Mouse (Mus musculus): ENCODE results near the gene Hrh2.

Hrh2 gene

GRCm38 (mm10) chr13:54192021-54192481 lies at the start of gene Hrh2:
Gene Hrh2, plus strand, starts transcription at chr13:54192129.
- peak; percentile 35 to 39 for DNase-seq

GRCm38 (mm10) chr13:54143788-54144187 lies 48.1 kb upstream of the Hrh2 start:
- no peak for DNase-seq

- DNase-seq = no peak
Measured at GRCm38 (mm10) chr13:54144624-54145023, 47.3 kb upstream of the Hrh2 start.

- peak; percentile 13 to 18 for DNase-seq
Measured at GRCm38 (mm10) chr13:54147328-54147727, 44.6 kb upstream of the Hrh2 start.

DNA sequence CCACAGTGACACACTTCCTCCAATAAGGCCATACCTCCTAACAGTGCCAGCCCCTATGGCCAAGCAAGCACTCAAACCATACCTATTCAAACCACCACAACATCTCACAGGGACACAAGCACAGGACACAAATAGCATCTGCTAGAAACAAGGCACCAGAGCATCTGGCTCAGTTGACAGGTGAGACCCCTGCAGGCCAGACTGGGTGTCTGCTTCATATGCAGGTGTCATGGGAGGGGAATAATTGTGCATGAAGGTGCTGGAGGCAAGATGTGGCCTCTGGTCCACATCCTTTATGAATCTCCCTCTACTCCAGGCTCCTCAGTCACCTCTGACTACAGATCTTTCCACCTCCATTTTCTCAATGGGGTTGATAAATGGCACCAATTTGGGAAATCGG lies 39.5 kb upstream of the Hrh2 start:
- no peak for DNase-seq

GRCm38 (mm10) chr13:54152911-54153310 lies 39.0 kb upstream of the Hrh2 start:
- DNase-seq = no peak

DNA sequence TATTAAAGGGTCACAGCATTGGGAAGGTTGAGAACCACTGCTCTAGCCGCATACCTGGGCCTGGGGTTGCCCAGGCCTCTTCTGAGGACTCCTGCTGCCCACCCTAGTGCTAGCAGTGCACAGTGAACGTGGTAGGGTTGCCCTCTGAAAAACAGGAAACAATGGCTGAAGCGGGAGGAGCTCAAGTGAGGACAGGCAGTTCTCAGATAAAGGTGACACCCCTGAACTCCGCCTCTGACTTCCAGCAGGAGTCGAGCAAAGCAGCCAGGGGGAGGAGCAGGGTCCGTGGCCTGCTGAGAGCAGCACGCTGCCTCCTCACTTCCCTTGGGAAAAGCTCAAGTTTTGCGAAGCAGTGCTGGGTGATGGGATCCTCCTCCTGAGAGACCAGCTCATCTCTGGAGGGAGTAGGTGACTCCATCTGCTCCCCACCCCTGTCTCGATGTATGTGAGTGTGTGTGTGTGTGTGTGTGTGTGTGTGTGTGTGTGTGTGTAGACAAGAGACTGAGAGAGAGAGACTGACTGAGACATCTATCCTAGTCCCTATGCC lies 38.2 kb upstream of the Hrh2 start:
- DNase-seq = no peak

DNA sequence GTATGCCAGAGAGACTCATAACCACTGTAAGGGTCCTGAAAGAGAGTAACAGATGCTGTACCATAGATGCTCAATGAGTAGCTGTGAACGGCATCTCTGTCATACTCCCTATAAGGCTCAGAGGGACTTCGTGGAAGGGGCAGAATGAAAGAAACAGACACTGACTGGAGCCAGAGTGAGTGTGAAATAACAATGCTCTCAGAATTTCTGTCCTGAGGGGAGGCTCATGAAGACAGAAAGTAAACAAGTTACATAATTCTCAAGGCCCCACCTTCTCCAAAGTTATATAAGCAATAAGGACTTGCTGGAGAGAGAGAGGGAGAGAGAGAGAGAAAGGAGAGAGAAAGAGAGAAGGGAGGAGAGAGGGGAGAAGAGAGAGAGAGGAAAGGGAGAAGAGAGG lies 36.1 kb upstream of the Hrh2 start:
- no peak for DNase-seq

DNA sequence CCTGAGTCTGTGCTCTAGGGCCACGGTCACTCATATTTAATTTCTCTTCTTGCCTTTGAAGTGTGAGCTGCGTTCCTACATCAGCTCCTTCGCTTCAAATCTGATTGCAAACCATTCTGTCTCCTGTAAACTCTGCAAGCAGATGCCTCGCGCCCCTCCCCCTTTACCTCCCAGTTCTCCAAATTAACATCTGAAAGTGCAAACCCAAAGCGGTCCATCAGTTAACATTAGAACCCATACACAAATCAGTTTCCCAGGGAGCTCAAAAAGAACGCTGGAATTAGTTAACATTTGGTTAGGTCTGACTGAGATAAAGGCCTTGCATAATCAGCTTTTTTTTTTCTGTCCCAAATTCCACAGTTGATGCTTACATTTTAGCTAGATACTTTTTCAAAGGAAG lies 32.7 kb upstream of the Hrh2 start:
- no peak for DNase-seq

- no peak for DNase-seq
Measured at GRCm38 (mm10) chr13:54159756-54160155, 32.2 kb upstream of the Hrh2 start.

- DNase-seq = no peak
Measured at GRCm38 (mm10) chr13:54160546-54160945, 31.4 kb upstream of the Hrh2 start.

DNA sequence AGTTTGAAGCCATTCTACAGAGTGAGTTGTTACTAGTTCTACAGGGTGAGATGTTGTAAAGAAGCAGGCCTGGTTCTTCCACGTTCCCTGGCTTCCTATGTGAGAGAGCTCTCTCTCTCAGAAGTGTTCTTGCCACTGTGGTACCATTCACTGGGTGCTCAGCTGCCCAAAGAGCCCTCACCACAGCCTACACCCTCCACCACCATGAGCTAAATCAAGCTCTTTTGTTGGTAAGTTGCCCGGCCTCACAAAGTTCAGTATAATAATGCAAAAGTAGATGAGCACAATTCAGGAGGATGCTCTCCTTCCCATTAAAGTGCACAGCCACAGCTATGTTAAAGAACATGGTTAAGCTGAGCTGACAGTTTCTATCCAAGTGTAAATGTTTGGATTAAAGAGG lies 30.4 kb upstream of the Hrh2 start:
- DNase-seq = no peak

- no peak for DNase-seq
Measured at GRCm38 (mm10) chr13:54163363-54163762, 28.6 kb upstream of the Hrh2 start.

DNA sequence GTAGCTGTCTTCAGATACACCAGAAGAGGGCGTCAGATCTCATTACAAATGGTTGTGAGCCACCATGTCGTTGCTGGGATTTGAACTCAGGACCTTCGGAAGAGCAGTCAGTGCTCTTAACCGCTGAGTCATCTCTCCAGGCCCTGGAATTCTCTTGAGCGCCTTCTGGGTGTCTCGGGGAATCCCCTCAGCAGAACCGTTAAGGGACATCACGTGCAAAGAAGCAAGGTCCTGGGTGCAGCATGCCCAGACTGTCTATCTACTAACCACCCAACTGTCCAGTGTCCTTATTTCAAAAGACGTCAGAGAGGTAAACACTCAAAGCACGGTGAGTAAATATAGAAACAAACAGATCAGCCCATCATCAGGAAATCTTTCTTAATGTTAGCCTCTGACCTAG lies 27.5 kb upstream of the Hrh2 start:
- no peak for DNase-seq

DNA sequence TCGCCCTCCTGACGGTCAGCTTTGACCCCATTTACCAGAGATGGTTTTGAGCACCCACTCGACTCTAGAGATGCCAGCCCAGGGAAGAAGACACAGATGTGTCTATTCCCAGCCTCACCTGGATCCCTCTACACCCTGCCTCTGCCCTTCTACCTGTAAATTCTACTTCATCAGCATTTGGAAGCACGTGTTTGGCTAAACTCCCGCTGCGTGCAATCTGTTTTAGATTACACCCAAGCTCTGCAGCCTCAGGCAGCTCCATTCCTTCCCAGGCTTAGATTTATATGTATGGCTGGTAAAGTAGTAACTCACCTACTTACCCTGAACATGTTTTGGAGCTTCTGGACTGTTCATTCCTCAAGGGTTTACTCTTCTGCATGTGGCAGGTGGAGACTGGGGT lies 26.9 kb upstream of the Hrh2 start:
- DNase-seq = no peak

DNA sequence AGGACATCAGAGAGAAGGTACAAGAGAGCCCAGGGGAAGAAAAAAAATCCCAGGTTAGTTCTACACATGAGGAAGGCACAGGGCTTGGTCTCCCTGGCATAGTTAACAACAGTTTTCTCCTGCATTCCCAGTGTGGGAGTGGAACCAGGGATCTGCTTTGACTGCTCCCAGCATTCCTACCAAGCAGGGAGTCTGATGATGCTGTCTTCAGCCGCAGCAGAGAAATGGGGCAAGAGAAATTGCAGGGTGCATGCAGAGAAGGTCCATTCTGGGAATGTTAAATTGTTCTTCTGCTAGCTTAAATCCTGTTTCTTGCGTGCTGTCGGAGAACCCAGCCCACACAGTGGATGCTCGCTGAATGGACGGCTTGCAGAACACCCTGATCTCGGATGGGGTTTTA lies 26.2 kb upstream of the Hrh2 start:
- DNase-seq = no peak

- no peak for DNase-seq
Measured at GRCm38 (mm10) chr13:54167036-54167435, 24.9 kb upstream of the Hrh2 start.

GRCm38 (mm10) chr13:54168675-54169074 lies 23.3 kb upstream of the Hrh2 start:
- no peak for DNase-seq

DNA sequence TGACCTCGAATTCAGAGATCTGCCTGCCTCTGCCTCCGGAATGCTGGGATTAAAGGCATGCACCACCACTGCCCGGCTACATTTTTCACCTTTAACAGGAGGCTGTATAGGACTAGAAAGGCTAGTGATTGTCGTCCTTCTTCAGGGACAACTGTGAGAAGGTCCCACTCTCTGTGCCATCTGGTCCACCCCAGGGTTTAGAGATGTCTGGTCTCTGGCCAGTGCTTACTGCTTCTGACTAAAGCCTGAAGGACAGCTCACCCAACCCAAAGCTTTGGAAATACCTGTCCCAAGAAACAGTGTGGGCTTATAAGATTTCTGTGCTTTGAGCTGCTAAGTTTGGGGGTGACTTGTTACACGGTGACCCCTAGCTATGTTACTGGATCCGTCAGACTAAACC lies 21.6 kb upstream of the Hrh2 start:
- no peak for DNase-seq

GRCm38 (mm10) chr13:54171346-54171745 lies 20.6 kb upstream of the Hrh2 start:
- no peak for DNase-seq

GRCm38 (mm10) chr13:54171761-54172160 lies 20.2 kb upstream of the Hrh2 start:
- DNase-seq = no peak

DNA sequence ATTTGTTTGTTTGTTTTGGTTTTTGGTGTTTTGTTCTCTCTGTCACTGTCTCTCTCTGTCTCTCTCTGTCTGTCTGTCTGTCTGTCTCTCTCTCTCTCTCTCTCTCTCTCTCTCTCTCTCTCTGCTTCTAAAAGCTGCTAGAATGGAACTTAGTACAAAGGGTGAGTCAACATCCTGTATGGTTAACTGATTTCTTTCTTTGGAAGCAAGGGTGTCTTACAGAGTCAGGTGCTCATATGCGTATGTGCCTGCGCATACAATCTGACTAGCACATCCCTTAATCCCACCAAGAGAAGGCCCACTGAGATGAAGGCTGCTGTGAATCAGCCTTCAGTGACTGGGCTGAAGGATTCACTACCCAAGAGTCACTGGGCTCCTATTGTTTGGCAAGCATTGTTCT lies 18.0 kb upstream of the Hrh2 start:
- no peak for DNase-seq

- DNase-seq = peak; percentile 54
Measured at GRCm38 (mm10) chr13:54174703-54175102, 17.2 kb upstream of the Hrh2 start.

- DNase-seq = no peak
Measured at GRCm38 (mm10) chr13:54175426-54175825, 16.5 kb upstream of the Hrh2 start.

GRCm38 (mm10) chr13:54176406-54177020 lies 15.4 kb upstream of the Hrh2 start:
- DNase-seq = no peak

Measured in B cell, adult 2 months (primary cell).